Mouse (Mus musculus) embryo, embryonic 11 days (tissue): ENCODE measurements at regions not wholly inside any gene's neighbourhood (a gene's known extent, or its start where the extent isn't known, plus 50 kb on each side); places are given as distances from the start of the nearest gene placed in this dataset.
"Not testable (repeated sequence)": the region's sequence is repeated elsewhere in the genome, so short reads cannot be mapped to it uniquely, and the experiment has no call there.

Experiments
- DNase-seq: peaks from one replicate; pipeline ENCODE4 v3.0.0-alpha.2; 2015

GRCm38 (mm10) chr12:117380836-117381235 lies 135.4 kb upstream of the Rapgef5 start:
- no peak for DNase-seq

GRCm38 (mm10) chr12:117382727-117383126 lies 133.6 kb upstream of the Rapgef5 start:
- DNase-seq, result not testable (repeated sequence)

GRCm38 (mm10) chr12:117385072-117385666 lies 131.1 kb upstream of the Rapgef5 start:
- DNase-seq, result peak; percentile 89

DNA sequence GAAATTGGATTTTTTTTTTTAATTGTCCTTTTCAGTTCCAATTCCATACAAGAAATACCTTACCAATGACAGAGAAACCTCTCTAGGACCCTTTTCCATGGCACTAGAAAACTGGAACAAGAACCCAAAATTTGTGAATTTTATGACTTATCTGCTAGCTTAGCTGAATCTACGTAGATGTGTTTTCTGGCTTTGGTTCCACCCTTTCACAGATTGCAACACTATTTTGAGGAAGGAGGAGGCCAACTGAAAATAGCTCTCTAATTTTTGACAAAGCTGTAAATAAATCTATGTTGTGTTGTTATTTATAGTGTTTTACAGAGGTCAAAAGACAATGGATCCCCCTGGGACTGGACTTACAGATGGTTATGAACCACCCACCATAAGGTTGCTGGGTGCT lies 130.6 kb upstream of the Rapgef5 start:
- DNase-seq, result no peak

DNA sequence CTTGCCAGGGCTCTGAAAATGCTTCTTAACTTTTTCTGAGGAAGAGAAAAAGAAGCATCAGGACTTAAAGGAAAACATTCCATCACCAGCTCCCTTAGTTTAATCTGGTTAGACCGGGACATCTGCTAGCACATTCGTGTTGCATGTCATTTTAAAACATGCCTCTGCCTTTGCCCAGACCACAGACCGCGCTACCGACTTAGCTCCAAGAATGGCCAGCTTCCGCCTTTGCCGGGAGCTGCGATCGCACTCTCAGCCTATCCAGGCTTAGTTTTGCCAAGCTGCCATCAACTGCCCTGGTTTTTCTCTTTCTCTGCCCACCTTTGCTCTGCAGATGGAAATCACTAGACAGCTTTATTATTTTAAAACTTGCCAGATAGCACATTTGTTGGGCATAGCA lies 129.3 kb upstream of the Rapgef5 start:
- DNase-seq, result no peak

GRCm38 (mm10) chr12:117389516-117390347 lies 126.5 kb upstream of the Rapgef5 start:
- no peak for DNase-seq

DNA sequence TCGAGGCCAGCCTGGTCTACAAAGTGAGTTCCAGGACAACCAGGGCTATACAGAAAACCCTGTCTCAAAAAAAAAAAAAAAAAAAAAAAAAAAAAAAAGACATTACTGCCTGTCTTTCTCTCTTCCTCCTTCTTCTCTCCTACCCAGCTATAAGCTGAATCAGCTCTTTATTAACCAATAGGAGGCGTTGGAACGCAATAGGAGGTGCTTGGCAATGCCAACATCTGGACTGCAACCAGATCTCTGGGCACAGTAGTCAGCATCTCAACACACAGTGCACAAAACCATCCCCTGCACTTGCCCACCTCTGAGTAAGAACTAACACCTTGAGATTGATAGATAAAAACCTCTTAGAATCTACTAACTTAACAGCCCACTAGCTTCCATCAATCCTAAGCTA lies 118.8 kb upstream of the Rapgef5 start:
- DNase-seq, result no peak

DNA sequence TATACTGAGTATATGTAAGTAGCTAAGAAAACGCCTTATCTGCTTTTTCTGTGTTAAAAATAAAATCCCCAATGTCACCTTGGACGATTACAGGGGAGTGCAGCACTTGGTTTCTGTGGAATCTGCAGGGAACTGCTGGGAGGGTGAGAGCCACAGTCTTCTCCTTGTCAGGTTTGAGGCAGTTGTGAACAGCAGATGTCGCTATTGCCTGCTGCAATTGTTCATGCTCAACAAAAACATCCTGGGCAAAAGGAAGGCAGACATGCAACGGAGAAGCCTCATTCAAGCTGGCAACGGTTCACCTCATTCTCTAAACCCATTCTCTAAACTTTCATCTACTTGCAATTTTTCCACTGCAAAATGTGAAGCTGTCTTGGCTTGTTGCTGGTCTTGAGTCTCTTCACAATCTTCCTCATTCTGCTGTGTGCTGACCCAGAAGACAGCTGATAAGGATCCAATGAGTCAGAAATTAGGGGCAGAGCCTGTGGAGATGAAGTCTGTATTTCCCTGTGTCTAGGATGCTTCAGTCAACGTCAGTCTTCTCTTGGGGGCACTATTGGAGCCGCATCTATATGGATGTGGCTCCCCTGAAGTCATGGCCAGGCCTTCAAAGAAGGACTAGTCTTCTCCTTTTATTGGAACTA lies 112.6 kb upstream of the Rapgef5 start:
- DNase-seq, result peak; percentile 85

GRCm38 (mm10) chr12:117404157-117404752 lies 112.0 kb upstream of the Rapgef5 start:
- DNase-seq, result no peak

- DNase-seq, result no peak
These were observed 109.4 kb upstream of the Rapgef5 start for GRCm38 (mm10) chr12:117406832-117407231.

GRCm38 (mm10) chr12:117410604-117411003 lies 105.7 kb upstream of the Rapgef5 start:
- no peak for DNase-seq

DNA sequence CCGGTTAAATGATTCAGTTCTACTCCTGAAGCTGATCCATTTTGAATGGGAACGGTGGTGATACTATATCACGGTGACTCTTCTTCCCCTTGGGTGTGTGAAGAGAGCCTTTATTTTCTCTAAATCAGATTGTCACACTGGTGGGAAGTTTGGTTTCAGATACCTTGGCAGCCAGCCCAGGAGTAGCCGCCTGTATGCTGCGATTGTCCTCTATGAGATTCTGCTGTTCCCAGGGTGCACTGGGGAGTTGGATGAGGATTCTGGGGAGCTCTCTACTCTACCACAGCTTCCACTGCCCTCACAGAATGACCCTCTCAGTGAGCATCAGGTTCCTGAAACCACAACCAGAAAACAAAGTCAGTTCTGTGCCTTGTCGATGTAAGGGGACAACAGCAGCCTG lies 104.0 kb upstream of the Rapgef5 start:
- no peak for DNase-seq

- DNase-seq, result no peak
These were observed 103.3 kb upstream of the Rapgef5 start for GRCm38 (mm10) chr12:117412779-117413505.

DNA sequence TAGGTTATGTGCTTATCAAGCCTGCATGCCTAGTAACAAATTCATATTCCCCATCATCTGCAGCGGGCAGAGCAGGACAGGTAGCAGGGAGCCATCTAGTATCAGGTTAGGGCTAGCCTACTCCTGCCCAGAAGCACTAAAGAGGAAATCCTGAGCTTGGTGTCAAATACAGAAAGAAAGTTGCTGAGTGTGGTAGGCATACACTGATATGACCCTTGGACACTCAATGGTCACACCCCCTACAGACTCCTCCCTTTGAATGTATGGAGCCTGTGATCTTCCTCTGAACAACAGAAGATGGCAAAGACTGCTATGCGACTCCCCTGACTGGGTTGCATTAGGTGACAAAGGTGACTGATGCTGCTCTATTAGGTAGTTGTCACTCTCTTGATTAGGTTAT lies 102.3 kb upstream of the Rapgef5 start:
- no peak for DNase-seq

GRCm38 (mm10) chr12:117415146-117415545 lies 101.1 kb upstream of the Rapgef5 start:
- no peak for DNase-seq

GRCm38 (mm10) chr12:117417991-117418390 lies 98.3 kb upstream of the Rapgef5 start:
- no peak for DNase-seq

DNA sequence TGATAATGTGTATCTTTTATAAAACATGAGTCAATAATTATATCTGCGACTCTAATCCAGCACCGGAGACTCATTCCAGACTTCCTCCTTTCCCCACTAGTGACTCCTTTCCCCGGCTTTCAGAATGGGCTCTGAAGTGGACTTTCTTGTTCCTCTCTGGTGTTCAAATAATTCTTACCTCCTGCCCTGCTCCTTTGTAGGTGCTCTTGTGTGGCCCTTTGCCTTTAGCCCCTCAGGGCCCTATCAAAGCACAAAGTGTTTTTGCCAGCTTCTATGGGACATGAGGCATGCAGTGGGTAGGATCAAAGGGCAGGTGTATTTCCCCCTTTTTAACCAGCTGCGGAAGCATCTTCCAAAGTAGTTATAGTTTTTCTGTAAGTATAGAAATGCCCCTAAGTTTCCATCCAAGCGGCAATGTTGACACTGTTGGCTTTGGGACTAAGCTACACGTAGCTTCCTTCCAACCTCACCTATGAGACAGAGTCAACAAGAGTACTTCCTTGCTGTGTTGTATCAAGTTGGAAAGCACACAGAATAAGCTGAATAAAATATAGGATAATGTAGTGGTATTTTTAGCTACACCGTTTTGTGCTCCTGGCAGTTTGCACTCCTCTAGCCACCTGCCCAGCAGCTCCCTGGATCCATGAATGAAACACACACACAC lies 93.8 kb upstream of the Rapgef5 start:
- DNase-seq, result no peak

GRCm38 (mm10) chr12:117425363-117426031 lies 90.8 kb upstream of the Rapgef5 start:
- DNase-seq, result no peak

GRCm38 (mm10) chr12:117427431-117427830 lies 88.8 kb upstream of the Rapgef5 start:
- DNase-seq, result peak; percentile 82

- DNase-seq, result no peak
These were observed 85.4 kb upstream of the Rapgef5 start for GRCm38 (mm10) chr12:117430886-117431285.

DNA sequence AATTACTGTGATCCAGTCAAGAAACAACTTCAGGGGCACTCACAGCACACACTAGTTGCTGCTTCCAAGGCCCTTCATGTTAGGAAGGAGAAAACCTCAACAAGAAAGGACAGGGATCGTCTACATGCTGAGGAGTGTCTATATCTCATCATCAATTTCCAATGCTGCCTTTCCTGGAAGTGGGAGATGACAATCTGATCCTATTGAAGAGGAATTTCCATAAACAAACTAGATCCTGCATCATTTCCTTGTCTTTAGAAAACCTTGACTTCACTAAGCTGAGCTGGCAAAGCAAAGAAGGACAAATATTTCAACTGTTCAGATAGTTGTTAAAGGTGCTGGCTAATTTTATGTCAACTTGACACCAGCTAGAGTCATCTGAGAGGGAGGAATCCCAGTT lies 83.5 kb upstream of the Rapgef5 start:
- DNase-seq, result no peak

DNA sequence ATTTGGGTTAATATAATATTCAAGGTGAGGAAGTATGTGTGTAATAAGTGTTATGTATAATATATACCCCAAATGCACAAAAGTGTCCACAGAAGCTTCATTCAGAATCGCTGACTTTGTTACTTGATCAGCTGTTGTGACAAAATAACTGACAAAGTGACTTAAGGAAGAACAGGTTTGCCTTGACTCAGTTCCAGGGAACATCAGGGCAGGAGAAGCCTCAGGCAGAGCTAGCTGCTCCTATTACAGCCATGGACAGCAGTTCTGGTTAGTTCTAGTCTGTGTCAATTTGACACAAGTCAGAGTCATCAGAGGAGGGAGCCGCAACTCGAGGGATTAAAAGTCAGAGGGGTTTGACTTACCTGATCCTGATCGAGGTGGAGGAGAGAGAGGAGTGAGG lies 79.3 kb upstream of the Rapgef5 start:
- DNase-seq, result no peak
